Mouse (Mus musculus): Measurements from ENCODE around the gene Adsl. TPM values are rescaled to one million over a fixed set of nuclear protein-coding genes. Genes with fewer than 3 reads are reported as not detected.
A peak's percentile ranks its signal among the peaks of the same experiment; 100 is the strongest.
"Not testable (repeated sequence)": the region's sequence is repeated elsewhere in the genome, so short reads cannot be mapped to it uniquely, and the experiment has no call there.

Gene Adsl
- 158 and 162 TPM in 2 replicates for polyA plus RNA-seq (2014; fragmentation: Nextera tagmentation; extraction: Ambion mirVana)

DNA sequence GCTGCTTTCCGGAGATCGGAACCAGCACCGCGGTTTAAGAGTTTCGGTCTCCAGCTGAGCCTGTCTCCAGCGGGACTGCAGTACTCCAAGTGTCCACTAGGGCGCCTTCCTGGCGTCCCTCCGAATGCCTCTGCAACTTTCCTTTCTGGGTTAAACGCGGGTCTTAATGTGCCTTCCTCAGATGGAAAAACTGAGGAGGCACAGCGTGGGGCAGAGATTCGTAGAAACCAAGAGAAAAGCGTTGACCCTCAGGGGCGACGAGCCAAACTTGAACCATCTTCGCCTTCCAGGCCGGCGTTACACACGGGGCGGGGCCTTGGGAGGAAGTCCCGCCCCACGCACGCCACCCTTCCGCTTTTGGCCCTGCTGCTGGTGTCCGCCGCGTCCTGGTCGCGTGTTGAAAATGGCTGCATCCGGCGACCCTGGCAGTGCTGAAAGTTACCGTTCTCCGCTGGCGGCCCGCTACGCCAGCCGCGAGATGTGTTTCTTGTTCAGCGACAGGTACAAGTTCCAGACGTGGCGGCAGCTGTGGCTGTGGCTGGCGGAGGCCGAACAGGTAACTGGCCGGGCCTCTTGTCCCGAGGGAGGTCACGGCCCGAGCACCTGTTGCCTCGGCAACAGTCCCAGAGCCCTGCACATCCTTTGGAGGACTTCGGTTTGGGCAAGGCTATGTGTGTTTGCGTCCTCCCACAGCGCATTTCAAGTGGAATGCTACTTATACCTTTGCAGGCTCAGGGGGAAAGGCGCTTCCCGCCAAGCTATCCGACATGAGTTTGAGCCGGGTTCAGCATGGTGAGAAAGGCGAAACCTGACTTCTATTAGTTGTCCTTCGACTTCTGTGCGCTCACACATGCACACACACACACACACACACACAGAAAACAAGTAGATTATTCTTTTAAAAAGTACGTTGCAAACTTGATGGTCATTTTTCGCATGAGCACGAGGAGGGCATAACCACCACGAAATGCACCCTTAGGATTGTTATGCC is at the start of gene Adsl:
Gene Adsl, plus strand, starts transcription at position 346 of the 991 bp plus-strand sequence.
- Histone ChIP-seq H3K27ac (ENCODE audit: low read depth, low read length) (peak within 1 kb of the TSS; percentile 44; the same call in 1 of the 2 replicates), H3K36me3 (ENCODE audit: control insufficient read depth, insufficient read depth, low read length) (peaks cover 6% of the 10 kb centered on the region; the same call in 1 of the 2 replicates), H3K27me3 (ENCODE audit: control insufficient read depth, insufficient read depth, low read length) (no peaks in the 10 kb centered on the region), H3K9ac (ENCODE audit: low read length) (peak within 1 kb of the TSS; percentile 83), H3K9me3 (ENCODE audit: control insufficient read depth, low read length) (no peaks in the 10 kb centered on the region), H3K4me1 (ENCODE audit: control insufficient read depth, insufficient read depth, low read length) (peaks cover 5% of the 10 kb centered on the region), H3K4me2 (peak within 1 kb of the TSS; percentile 67), H3K4me3 (ENCODE audit: low read depth, low read length) (peak within 1 kb of the TSS; percentile 71)
- peak; percentile 97 for ATAC-seq (ENCODE audit: low FRiP score)
- under 1% methylated on average over 63 of the region's 63 CpGs for WGBS
- peak; percentile 99 for DNase-seq (ENCODE audit: low spot score, missing footprints)

GRCm38 (mm10) chr15:80899806-80900205 is 48.5 kb upstream of the Adsl start:
- WGBS: 90% methylated on average over 2 of the region's 2 CpGs
- peaks cover 30% of the 10 kb centered on the region for H3K36me3 ChIP-seq (ENCODE audit: control insufficient read depth, insufficient read depth, low read length)
- DNase-seq (ENCODE audit: low spot score, missing footprints): no peak

GRCm38 (mm10) chr15:80901806-80902513 is 46.3 kb upstream of the Adsl start:
- WGBS: 96% methylated on average over 6 of the region's 6 CpGs
- Histone ChIP-seq H3K4me2 (no peak overlapping the region), H3K9me3 (ENCODE audit: control insufficient read depth, low read length) (no peaks in the 10 kb centered on the region), H3K36me3 (ENCODE audit: control insufficient read depth, insufficient read depth, low read length) (peaks cover 31% of the 10 kb centered on the region), H3K27ac (ENCODE audit: low read depth, low read length) (no peak overlapping the region), H3K27me3 (ENCODE audit: control insufficient read depth, insufficient read depth, low read length) (no peaks in the 10 kb centered on the region), H3K4me1 (ENCODE audit: control insufficient read depth, insufficient read depth, low read length) (no peaks in the 10 kb centered on the region), H3K9ac (ENCODE audit: low read length) (no peak overlapping the region), H3K4me3 (ENCODE audit: low read depth, low read length) (no peak overlapping the region)
- ATAC-seq (ENCODE audit: low FRiP score): no peak
- no peak for DNase-seq (ENCODE audit: low spot score, missing footprints)

More at GRCm38 (mm10) chr15:80899806-80900205, 48.5 kb upstream of the Adsl start:
- no peak overlapping the region for H3K4me2 ChIP-seq
- H3K4me1 ChIP-seq (ENCODE audit: control insufficient read depth, insufficient read depth, low read length): no peaks in the 10 kb centered on the region
- H3K9ac ChIP-seq (ENCODE audit: low read length): no peak overlapping the region
- no peak overlapping the region for H3K27ac ChIP-seq (ENCODE audit: low read depth, low read length)
- no peaks in the 10 kb centered on the region for H3K27me3 ChIP-seq (ENCODE audit: control insufficient read depth, insufficient read depth, low read length)
- no peak for ATAC-seq (ENCODE audit: low FRiP score)
- H3K4me3 ChIP-seq (ENCODE audit: low read depth, low read length): no peak overlapping the region
- H3K9me3 ChIP-seq (ENCODE audit: control insufficient read depth, low read length): no peaks in the 10 kb centered on the region

DNA sequence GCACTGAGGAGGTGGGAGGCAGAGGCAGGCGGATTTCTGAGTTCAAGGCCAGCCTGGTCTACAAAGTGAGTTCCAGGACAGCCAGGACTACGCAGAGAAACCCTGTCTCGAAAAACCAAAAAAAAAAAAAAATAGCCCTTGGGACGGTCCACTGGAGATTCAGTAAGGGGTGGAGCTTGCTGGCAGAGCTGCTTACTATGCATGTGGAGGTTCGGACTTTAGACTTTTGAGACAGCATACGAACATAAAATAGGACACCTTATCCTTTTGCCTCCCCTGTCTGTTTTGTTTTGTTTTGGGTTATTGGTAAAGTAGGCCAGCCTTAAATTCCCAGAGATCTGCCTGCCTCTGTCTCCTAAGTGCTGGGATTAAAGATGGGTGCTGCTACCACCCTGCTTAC is 43.5 kb upstream of the Adsl start:
- H3K36me3 ChIP-seq (ENCODE audit: control insufficient read depth, insufficient read depth, low read length): peaks cover 28% of the 10 kb centered on the region
- not testable (repeated sequence) for DNase-seq (ENCODE audit: low spot score, missing footprints)

DNA sequence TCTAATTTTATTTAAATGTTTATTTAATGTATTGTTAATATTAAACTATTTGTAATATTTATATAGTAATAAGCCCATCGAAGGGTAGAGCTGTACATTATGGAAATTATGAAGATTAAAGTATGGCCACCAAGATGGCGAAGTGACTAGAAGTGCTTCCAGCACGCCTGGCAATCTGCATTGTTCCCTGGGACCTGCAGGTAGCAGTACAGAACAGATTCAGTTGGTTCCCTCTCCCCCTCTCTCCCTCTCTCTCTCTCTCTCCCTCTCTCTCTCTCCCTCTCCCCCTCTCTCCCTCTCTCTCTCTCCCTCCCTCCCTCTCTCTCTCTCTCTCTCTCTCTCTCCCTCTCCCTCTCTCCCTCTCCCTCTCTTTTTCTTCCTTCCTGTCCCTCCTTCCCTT is 38.1 kb upstream of the Adsl start:
- WGBS: 93% methylated on average over 3 of the region's 3 CpGs

More for the DNA sequence above, 43.5 kb upstream of the Adsl start:
- not testable (repeated sequence) for H3K9ac ChIP-seq (ENCODE audit: low read length); H3K4me1 ChIP-seq (ENCODE audit: control insufficient read depth, insufficient read depth, low read length); H3K4me2 ChIP-seq; H3K9me3 ChIP-seq (ENCODE audit: control insufficient read depth, low read length); ATAC-seq (ENCODE audit: low FRiP score); H3K27me3 ChIP-seq (ENCODE audit: control insufficient read depth, insufficient read depth, low read length); H3K4me3 ChIP-seq (ENCODE audit: low read depth, low read length); H3K27ac ChIP-seq (ENCODE audit: low read depth, low read length)
- whole genome bisulfite sequencing: 93% methylated on average over 6 of the region's 6 CpGs

GRCm38 (mm10) chr15:80910790-80911531 is 37.3 kb upstream of the Adsl start:
- 93% methylated on average over 4 of the region's 4 CpGs for WGBS

More for the DNA sequence above, 38.1 kb upstream of the Adsl start:
- Histone ChIP-seq H3K9me3 (ENCODE audit: control insufficient read depth, low read length) (no peaks in the 10 kb centered on the region), H3K27ac (ENCODE audit: low read depth, low read length) (no peak overlapping the region), H3K4me2 (no peak overlapping the region), H3K9ac (ENCODE audit: low read length) (no peak overlapping the region), H3K4me3 (ENCODE audit: low read depth, low read length) (no peak overlapping the region), H3K4me1 (ENCODE audit: control insufficient read depth, insufficient read depth, low read length) (no peaks in the 10 kb centered on the region), H3K27me3 (ENCODE audit: control insufficient read depth, insufficient read depth, low read length) (no peaks in the 10 kb centered on the region), H3K36me3 (ENCODE audit: control insufficient read depth, insufficient read depth, low read length) (peaks cover 31% of the 10 kb centered on the region)
- ATAC-seq (ENCODE audit: low FRiP score): no peak
- DNase-seq (ENCODE audit: low spot score, missing footprints): no peak

GRCm38 (mm10) chr15:80912175-80912574 is 36.1 kb upstream of the Adsl start:
- 83% methylated on average over 3 of the region's 3 CpGs for whole genome bisulfite sequencing
- H3K4me3 ChIP-seq (ENCODE audit: low read depth, low read length): no peak overlapping the region
- H3K27ac ChIP-seq (ENCODE audit: low read depth, low read length): no peak overlapping the region
- no peak for DNase-seq (ENCODE audit: low spot score, missing footprints)
- no peaks in the 10 kb centered on the region for H3K9me3 ChIP-seq (ENCODE audit: control insufficient read depth, low read length)
- no peaks in the 10 kb centered on the region for H3K4me1 ChIP-seq (ENCODE audit: control insufficient read depth, insufficient read depth, low read length)
- ATAC-seq (ENCODE audit: low FRiP score): no peak
- no peak overlapping the region for H3K9ac ChIP-seq (ENCODE audit: low read length)
- H3K36me3 ChIP-seq (ENCODE audit: control insufficient read depth, insufficient read depth, low read length): peaks cover 29% of the 10 kb centered on the region
- no peak overlapping the region for H3K4me2 ChIP-seq
- H3K27me3 ChIP-seq (ENCODE audit: control insufficient read depth, insufficient read depth, low read length): no peaks in the 10 kb centered on the region

More at GRCm38 (mm10) chr15:80910790-80911531, 37.3 kb upstream of the Adsl start:
- Histone ChIP-seq H3K4me1 (ENCODE audit: control insufficient read depth, insufficient read depth, low read length) (no peaks in the 10 kb centered on the region), H3K36me3 (ENCODE audit: control insufficient read depth, insufficient read depth, low read length) (peaks cover 27% of the 10 kb centered on the region), H3K4me2 (no peak overlapping the region), H3K27me3 (ENCODE audit: control insufficient read depth, insufficient read depth, low read length) (no peaks in the 10 kb centered on the region), H3K4me3 (ENCODE audit: low read depth, low read length) (no peak overlapping the region), H3K9ac (ENCODE audit: low read length) (no peak overlapping the region), H3K27ac (ENCODE audit: low read depth, low read length) (no peak overlapping the region), H3K9me3 (ENCODE audit: control insufficient read depth, low read length) (no peaks in the 10 kb centered on the region)
- ATAC-seq (ENCODE audit: low FRiP score) (no peak), DNase-seq (ENCODE audit: low spot score, missing footprints) (peak; percentile 59)

DNA sequence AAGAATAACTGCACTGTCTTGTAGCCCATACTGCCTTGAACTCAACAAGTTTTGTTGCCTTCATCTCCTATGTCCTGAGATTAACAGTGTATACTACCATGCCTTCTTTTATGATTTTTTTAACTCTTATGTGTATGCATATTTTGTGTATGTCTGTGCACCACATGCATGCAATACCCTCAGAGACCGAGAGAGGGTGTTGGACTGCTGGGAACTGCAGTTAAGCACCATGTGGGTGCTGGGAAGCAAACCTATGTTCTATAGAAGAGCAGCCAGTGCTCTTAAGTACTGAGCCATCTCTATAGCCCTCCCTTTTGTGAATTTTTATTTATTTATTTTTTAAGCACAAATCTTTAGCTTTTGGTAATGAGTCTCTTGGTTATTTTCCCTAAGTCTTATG is 34.5 kb upstream of the Adsl start:
- no peak overlapping the region for H3K27ac ChIP-seq (ENCODE audit: low read depth, low read length)
- H3K36me3 ChIP-seq (ENCODE audit: control insufficient read depth, insufficient read depth, low read length): peaks cover 36% of the 10 kb centered on the region
- ATAC-seq (ENCODE audit: low FRiP score) (no peak), DNase-seq (ENCODE audit: low spot score, missing footprints) (no peak)
- no peak overlapping the region for H3K4me2 ChIP-seq
- no peak overlapping the region for H3K4me3 ChIP-seq (ENCODE audit: low read depth, low read length)
- H3K27me3 ChIP-seq (ENCODE audit: control insufficient read depth, insufficient read depth, low read length): no peaks in the 10 kb centered on the region
- H3K4me1 ChIP-seq (ENCODE audit: control insufficient read depth, insufficient read depth, low read length): no peaks in the 10 kb centered on the region
- no peak overlapping the region for H3K9ac ChIP-seq (ENCODE audit: low read length)
- no peaks in the 10 kb centered on the region for H3K9me3 ChIP-seq (ENCODE audit: control insufficient read depth, low read length)
- 95% methylated on average over 1 of the region's 1 CpGs for WGBS
